Mouse (Mus musculus) stomach, postnatal 0 days (tissue): Measurements from ENCODE around the gene Kmt5c.

ENCODE experiments used
- CTCF ChIP-seq: IDR thresholded peaks from 2 replicates; pipeline ENCODE4 v1.5.1; 2016; ENCODE audit warnings: antibody characterized with exemption, low read depth, mild to moderate bottlenecking, moderate library complexity
- EP300 ChIP-seq: optimal IDR thresholded peaks from 2 replicates; pipeline ENCODE3; 2016; ENCODE audit warnings: antibody characterized with exemption

DNA sequence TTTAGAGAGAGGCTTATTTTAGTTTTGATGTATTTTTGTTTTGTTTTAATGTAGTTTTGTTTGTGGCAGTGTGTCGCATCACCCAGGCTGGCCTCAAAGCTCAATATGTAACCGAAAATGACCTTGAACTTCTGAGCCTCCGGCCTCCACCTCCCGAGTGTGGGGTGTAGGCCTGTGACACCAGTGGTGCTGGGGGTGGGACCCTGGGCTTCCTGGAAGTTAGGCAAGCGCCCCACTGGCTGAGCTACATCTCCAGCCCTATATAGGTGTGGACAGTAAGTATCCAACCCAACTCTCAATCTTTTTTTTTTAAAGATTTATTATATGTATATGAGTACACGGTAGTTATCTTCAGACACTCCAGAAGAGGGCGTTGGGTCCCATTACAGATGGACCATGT lies 36.7 kb upstream of the Kmt5c start:
- TF ChIP-seq CTCF (no peak), EP300 (no peak)
